Mouse (Mus musculus) embryonic facial prominence, embryonic 13.5 days (tissue): ENCODE data around the gene Gna11. TPM values are rescaled to one million over a fixed set of nuclear protein-coding genes. Genes with fewer than 3 reads are reported as not detected.

Source experiments
- microRNA-seq: library from miRNA; unstranded; fragments of <30 nt; microRNA quantifications from one replicate; pipeline ENCODE4, GENCODE M21; 2016
- polyA plus RNA-seq: library from polyadenylated mRNA; unstranded; fragments of >200 nt; fragmentation: Nextera tagmentation; extraction: Ambion mirVana; gene quantifications from 2 replicates; pipeline ENCODE4 v1.2.1, GENCODE M21; 2015

The Gna11 gene
- polyA plus RNA-seq, 1 experiment from 2014 or later = 90.1 TPM

Small RNA genes within 50 kb of the gene (microRNA-seq; reads per million reads assigned to microRNA genes)
- not detected for gene Gm25595

Other genes with a start within 250 kb of the Gna11 start
- 43.2 and 46.9 TPM in 2 replicates for gene Cactin, start 224.1 kb downstream of the Gna11 start, polyA plus RNA-seq
- gene Tbxa2r, start 216.5 kb downstream of the Gna11 start, polyA plus RNA-seq = 7.1 and 7.3 TPM in 2 replicates
- 0.13 TPM in 1 of 2 replicates, not detected in the other for gene Gipc3, start 201.9 kb downstream of the Gna11 start, polyA plus RNA-seq
- 109 and 113 TPM in 2 replicates for gene Hmg20b, start 194.7 kb downstream of the Gna11 start, polyA plus RNA-seq
- 10.7 and 11.0 TPM in 2 replicates for gene Mfsd12, start 187.7 kb downstream of the Gna11 start, polyA plus RNA-seq
- 1.0 and 1.2 TPM in 2 replicates for gene 4930404N11Rik, start 179.4 kb downstream of the Gna11 start, polyA plus RNA-seq
- 102 and 119 TPM in 2 replicates for gene Fzr1, start 166.7 kb downstream of the Gna11 start, polyA plus RNA-seq
- gene Dohh, start 160.8 kb downstream of the Gna11 start, polyA plus RNA-seq = 67.8 and 71.8 TPM in 2 replicates
- gene Gm48551, start 160.7 kb downstream of the Gna11 start, polyA plus RNA-seq = 4.1 and 5.0 TPM in 2 replicates
- 1.2 and 1.5 TPM in 2 replicates for gene Gm48552, start 156.2 kb downstream of the Gna11 start, polyA plus RNA-seq
- 3.1 and 7.1 TPM in 2 replicates for gene Smim24, start 152.1 kb downstream of the Gna11 start, polyA plus RNA-seq
- gene Nfic, start 89.6 kb downstream of the Gna11 start, polyA plus RNA-seq = 87.0 and 96.1 TPM in 2 replicates
- 2.1 and 2.5 TPM in 2 replicates for gene Celf5, start 62.5 kb downstream of the Gna11 start, polyA plus RNA-seq
- 82.3 and 87.9 TPM in 2 replicates for gene Ncln, start 48.8 kb downstream of the Gna11 start, polyA plus RNA-seq
- 0.25 and 0.31 TPM in 2 replicates for gene S1pr4, start 45.1 kb downstream of the Gna11 start, polyA plus RNA-seq
- 2.0 and 2.1 TPM in 2 replicates for gene Gna15, start 21.0 kb downstream of the Gna11 start, polyA plus RNA-seq
- 464 and 465 TPM in 2 replicates for gene Aes, start 14.3 kb upstream of the Gna11 start, polyA plus RNA-seq
- 63.4 and 71.4 TPM in 2 replicates for gene Tle2, start 29.4 kb upstream of the Gna11 start, polyA plus RNA-seq
- 12.8 and 17.2 TPM in 2 replicates for gene Tle6, start 55.9 kb upstream of the Gna11 start, polyA plus RNA-seq
- gene BC025920, start 61.1 kb upstream of the Gna11 start, polyA plus RNA-seq = 1.3 and 2.0 TPM in 2 replicates
- gene Sirt6, start 82.6 kb upstream of the Gna11 start, polyA plus RNA-seq = 52.7 and 54.9 TPM in 2 replicates
- 13.6 and 14.5 TPM in 2 replicates for gene Ankrd24, start 83.3 kb upstream of the Gna11 start, polyA plus RNA-seq
- gene Gm10778, start 103.9 kb upstream of the Gna11 start, polyA plus RNA-seq = 5.7 and 7.3 TPM in 2 replicates
- 15.2 and 19.8 TPM in 2 replicates for gene Zfp433, start 159.6 kb upstream of the Gna11 start, polyA plus RNA-seq
- 11.8 and 14.2 TPM in 2 replicates for gene Gm3055, start 226.0 kb upstream of the Gna11 start, polyA plus RNA-seq